Mouse (Mus musculus): ENCODE measurements around the gene Tmem45b.

The Tmem45b gene

GRCm38 (mm10) chr9:31404311-31404710, 60.0 kb downstream of the Tmem45b start:
- DNase-seq (ENCODE audit: low spot score in 2 of 2): no peak

GRCm38 (mm10) chr9:31400441-31400840, 63.8 kb downstream of the Tmem45b start:
- peak; percentile 67 to 69 for DNase-seq (ENCODE audit: low spot score in 2 of 2)

- no peak for DNase-seq (ENCODE audit: low spot score in 2 of 2)
These were observed 77.1 kb downstream of the Tmem45b start for GRCm38 (mm10) chr9:31387206-31387605.

GRCm38 (mm10) chr9:31386368-31387180, 77.7 kb downstream of the Tmem45b start:
- no peak for DNase-seq (ENCODE audit: low spot score in 2 of 2)

GRCm38 (mm10) chr9:31385947-31386354, 78.3 kb downstream of the Tmem45b start, which contains the start of gene Nfrkb:
TSS of gene Nfrkb (plus strand) at chr9:31386192.
- DNase-seq (ENCODE audit: low spot score in 2 of 2): peak; percentile 92 to 95

GRCm38 (mm10) chr9:31385500-31385869, 78.8 kb downstream of the Tmem45b start:
- DNase-seq (ENCODE audit: low spot score in 2 of 2): no peak

GRCm38 (mm10) chr9:31384786-31385499, 79.3 kb downstream of the Tmem45b start:
- no peak for DNase-seq (ENCODE audit: low spot score in 2 of 2)

GRCm38 (mm10) chr9:31376661-31377060, 87.6 kb downstream of the Tmem45b start:
- DNase-seq (ENCODE audit: low spot score in 2 of 2): no peak
